Mouse (Mus musculus): ENCODE results near the gene Otop1.

Otop1 gene

DNA sequence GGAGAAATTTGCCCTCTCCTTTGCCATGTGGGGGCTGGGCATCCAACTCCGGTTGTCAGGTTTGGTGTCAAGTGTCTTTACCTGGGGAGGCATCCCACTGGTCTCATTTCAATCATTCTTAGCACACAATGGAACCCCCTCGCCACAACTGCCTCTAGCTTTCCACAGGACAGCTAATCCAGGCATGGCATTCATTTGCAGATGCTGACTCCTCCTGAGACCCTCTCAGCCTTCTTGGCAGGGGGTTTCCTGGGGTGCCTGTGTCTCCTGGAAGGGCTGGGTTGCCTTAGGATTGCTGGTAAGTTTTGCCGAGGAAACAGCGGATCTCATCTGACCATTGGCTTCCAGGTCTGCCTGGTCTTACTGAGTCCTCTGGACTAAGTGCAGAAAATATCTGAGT is at the start of gene Otop1:
Otop1 (plus strand) TSS at position 202 of the 400 bp plus-strand sequence.
- DNase-seq (ENCODE audit: extremely low read depth, low read depth): no peak

- peak; percentile 39 for DNase-seq (ENCODE audit: extremely low read depth, low read depth)
Observed at GRCm38 (mm10) chr5:38235422-38235821, 40.4 kb upstream of the Otop1 start.

GRCm38 (mm10) chr5:38236627-38237026 is 39.1 kb upstream of the Otop1 start:
- no peak for DNase-seq (ENCODE audit: extremely low read depth, low read depth)

GRCm38 (mm10) chr5:38240727-38241472 is 34.9 kb upstream of the Otop1 start:
- DNase-seq (ENCODE audit: extremely low read depth, low read depth): no peak

GRCm38 (mm10) chr5:38241473-38241834 is 34.3 kb upstream of the Otop1 start:
- no peak for DNase-seq (ENCODE audit: extremely low read depth, low read depth)

- DNase-seq (ENCODE audit: extremely low read depth, low read depth): no peak
Observed at GRCm38 (mm10) chr5:38241966-38242365, 33.8 kb upstream of the Otop1 start.

GRCm38 (mm10) chr5:38255195-38255594 is 20.6 kb upstream of the Otop1 start:
- no peak for DNase-seq (ENCODE audit: extremely low read depth, low read depth)

DNA sequence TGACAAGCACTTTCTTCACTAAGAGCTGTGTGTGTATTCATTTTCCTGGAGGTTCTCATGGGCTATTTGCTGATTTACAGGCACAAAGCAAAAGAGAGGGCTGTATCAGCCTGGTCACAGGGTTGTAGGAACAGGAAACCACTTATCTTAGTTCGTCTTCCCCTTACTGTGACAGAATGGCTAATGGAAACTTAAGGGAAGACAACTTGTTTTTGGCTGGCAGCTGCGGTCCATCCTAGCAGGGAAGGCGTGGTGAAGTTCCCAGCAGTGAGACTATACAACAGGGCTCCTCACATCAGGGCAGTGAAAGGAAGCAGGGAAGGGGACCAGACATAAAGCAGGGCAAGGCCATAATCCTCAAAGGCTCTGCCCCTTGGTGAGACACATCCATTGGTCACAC is 20.1 kb upstream of the Otop1 start:
- peak; percentile 77 for DNase-seq (ENCODE audit: extremely low read depth, low read depth)

DNA sequence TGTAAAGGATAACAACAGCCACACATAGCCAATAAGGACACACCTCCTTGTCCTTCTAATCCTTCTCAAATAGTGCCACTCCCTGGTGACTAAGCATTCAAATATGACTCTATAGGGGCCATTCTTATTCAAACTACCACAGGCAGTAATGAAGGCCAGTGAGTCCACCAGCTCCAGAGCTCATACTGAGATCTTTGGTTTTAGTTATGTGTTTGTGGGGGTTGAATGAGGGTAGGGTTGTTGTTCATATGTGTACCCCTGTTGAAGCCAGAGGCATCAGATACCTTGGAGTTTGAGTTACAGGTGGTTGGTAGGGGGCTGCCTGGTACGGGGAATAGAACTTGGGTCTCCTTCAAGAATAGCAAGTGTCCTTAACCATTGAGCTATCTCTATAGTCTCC is 19.2 kb upstream of the Otop1 start:
- no peak for DNase-seq (ENCODE audit: extremely low read depth, low read depth)

DNA sequence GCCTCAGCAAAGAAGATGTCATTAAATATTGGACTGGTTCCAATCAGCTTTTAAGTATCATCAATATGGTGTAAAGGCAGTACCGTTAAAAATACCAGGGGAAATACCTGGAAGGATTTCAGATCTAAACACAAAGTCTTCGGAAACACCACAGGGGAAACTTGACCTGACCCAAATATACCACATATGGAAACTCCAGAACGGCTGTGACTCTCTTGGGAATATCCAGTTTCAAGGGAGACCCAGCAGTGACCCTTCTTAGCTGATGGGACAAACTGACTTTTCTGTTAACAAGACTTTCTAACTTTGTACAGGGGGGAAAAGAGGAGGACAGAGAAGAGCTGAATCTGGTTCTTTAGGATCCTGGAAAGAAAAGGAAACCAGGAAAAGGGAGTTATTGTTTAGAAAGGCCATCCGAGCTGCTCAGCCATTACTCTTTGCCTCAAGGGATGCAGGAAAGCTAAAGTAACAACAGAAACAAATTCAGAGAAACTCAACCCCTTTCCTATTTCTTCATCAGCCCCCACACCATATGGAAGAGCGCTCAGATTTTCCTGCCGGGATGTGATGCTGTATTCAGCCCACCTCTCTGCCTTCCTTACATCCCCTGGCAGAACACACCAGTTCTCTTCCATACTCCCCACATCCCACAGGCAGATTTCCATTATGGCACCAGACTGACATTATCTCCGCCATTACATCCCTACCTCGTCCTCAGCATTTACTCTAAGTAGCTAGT is 17.6 kb upstream of the Otop1 start:
- no peak for DNase-seq (ENCODE audit: extremely low read depth, low read depth)

DNA sequence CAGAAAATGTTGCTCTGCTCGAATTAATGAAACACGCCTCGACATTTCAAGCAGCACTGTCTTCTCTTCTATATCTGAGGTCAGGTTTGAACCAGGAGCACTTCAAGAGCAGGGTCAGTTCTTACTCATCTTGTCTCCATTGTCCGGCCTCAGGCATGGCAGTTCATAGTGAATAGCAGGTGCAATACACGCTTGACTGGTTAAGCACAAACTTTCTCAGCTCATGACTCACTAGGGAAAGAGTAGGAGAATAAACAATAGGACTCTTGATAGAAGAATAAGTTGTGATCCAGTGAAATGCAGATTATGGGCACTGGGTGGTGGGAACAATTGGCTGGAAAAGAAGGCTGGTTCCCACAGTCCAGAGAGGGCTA is 17.0 kb upstream of the Otop1 start:
- no peak for DNase-seq (ENCODE audit: extremely low read depth, low read depth)

DNA sequence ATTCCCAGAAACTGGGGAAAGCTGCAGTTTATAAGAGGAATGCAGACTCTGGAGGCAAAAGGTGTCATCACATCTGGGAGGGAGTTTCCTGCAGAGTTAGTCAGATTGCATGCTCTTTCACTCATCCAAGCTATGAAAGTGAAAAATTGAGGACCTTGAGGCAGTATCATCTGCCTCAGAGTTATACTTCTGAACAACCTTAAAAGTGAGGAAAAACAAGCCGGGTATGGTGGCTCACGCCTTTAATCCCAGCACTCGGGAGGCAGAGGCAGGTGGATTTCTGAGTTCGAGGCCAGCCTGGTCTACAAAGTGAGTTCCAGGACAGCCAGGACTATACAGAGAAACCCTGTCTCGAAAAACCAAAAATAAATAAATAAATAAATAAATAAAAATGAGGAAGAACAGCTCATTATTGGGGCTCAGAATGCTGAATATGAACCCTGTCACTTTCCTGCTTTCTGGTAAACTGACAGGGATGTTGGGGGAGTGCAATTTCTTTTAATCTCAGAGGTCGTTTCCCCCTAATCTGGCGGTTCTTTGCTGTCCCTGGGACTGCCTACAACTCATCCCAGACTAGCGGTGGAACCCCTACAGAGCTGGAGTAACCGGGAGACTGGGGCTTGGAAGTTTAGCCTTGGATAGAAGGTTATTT is 16.2 kb upstream of the Otop1 start:
- DNase-seq (ENCODE audit: extremely low read depth, low read depth): no peak

GRCm38 (mm10) chr5:38260107-38260682 is 15.6 kb upstream of the Otop1 start, which contains the start of gene Tmem128:
Gene Tmem128, plus strand, starts transcription at chr5:38260185.
- peak; percentile 42 for DNase-seq (ENCODE audit: extremely low read depth, low read depth)

- DNase-seq (ENCODE audit: extremely low read depth, low read depth): no peak
Observed at GRCm38 (mm10) chr5:38270942-38271341, 4.8 kb upstream of the Otop1 start.

DNA sequence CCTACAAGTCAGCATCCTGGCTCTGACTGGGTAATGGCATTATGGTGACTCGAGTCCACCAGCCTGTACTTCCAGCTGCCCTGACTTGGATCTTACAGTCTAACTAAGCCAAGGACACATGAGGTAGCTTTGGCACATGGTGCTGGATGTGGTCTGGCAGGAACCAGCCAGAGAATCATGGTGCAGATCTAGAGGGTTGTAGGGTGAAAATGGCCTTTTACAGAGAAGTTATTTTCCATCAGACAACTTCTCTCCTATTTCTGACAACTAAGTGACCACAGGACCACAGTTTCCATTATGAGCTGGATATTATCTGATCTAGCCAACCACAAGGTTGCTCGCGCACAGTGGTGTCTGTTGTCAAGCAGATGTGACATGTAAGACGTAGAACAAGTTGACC is 1.9 kb upstream of the Otop1 start:
- DNase-seq (ENCODE audit: extremely low read depth, low read depth): no peak

- DNase-seq (ENCODE audit: extremely low read depth, low read depth): no peak
Observed at GRCm38 (mm10) chr5:38276451-38276850, 679 bp downstream of the Otop1 start.

DNA sequence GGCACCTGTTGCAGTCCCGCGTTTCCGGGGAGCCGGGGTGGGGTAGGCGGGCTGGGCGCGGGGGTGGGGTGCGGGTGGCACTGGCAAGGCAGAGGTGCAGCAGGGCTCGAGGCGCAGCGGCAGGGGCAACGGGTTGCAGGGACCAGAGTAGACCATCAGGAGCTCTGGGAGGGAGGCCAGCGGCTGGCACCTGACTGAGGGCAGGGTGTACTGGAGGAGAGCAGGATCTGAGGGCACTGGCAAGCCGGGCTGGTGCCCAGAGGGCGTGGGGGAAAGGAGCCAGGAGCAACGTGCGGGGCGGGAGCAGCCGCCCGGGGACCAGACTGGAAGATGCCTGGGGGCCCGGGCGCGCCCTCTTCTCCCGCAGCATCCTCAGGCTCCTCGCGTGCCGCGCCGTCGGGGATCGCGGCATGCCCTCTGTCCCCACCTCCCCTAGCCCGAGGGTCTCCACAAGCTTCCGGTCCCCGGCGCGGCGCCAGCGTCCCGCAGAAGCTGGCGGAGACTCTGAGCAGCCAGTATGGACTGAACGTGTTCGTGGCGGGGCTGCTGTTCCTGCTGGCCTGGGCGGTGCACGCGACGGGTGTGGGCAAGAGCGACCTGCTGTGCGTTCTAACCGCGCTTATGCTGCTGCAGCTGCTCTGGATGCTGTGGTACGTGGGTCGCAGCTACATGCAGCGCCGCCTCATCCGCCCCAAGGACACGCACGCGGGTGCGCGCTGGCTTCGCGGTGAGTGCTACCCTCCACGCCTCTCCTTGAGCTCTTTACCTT is 1.5 kb downstream of the Otop1 start:
- no peak for DNase-seq (ENCODE audit: extremely low read depth, low read depth)

DNA sequence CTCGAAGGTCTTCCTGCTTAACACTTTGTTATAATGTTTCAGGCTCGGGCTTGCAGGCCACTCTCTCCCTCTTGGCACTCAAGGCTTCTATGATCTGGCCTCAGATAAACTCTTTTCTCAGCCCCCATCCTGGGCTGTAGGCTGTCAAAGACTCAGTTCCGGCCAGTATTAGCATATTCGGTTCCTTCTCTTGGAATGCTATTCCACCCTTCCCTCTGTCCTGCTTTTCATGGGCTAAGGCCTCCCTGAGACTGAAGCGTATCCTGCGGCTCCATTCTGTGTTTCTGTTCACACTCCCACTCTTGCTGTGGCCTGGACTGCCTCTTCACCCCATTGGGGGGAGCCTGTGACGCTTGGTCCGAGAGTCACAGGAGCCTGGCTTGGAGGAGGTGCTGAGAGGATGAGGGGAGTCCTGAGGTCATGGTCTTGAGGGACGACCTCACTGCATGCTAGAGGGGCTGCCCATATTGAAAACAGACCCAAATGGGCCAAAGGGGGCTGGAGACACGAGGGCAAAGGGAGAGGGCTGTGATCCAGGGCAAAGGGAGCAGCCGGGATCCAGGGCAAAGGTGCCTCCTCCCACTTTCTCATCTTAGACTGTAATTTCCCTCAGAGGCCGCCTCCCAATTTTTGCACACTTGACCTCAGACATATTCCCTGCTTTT is 2.3 kb downstream of the Otop1 start:
- no peak for DNase-seq (ENCODE audit: extremely low read depth, low read depth)

DNA sequence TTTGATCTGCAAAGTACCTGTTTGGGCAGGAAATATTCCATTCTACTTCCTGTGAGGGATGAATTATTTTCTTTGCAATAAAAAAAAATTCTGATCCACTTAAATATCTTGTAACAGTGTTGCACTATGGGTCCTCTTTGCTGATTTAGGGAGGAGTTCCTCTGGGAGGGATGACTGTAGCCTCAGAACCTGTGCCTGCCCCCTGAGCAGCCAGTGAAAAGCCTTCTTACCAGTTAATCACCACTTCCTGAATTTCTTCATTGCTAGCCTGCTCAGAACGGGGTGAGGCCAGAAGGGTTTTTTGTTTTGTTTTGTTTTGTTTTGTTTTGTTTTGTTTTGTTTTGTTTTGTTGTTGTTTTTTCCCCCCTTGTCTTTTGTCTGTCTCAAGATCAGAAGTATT is 4.3 kb downstream of the Otop1 start:
- no peak for DNase-seq (ENCODE audit: extremely low read depth, low read depth)

GRCm38 (mm10) chr5:38285724-38286123 is 10.0 kb downstream of the Otop1 start:
- DNase-seq (ENCODE audit: extremely low read depth, low read depth): no peak

GRCm38 (mm10) chr5:38288476-38288875 is 12.7 kb downstream of the Otop1 start:
- DNase-seq (ENCODE audit: extremely low read depth, low read depth): no peak

All from MEL-GATA-1-ER (cell line).